Mouse (Mus musculus) kidney, embryonic 15.5 days (tissue): ENCODE data around the gene Scyl2. TPM values are rescaled to one million over a fixed set of nuclear protein-coding genes. Genes with fewer than 3 reads are reported as not detected.

Experiments
- ATAC-seq: fragments of 200-750 bp; cut with Nextera tagmentation; replicated peaks from 2 replicates; pipeline ENCODE4 v1.8.0; 2017; ENCODE audit warnings: moderate TSS enrichment; ENCODE audit not compliant: low FRiP score
- H3K27ac ChIP-seq: fragments of 300-500 bp; sonication (generic); 2 replicates; pipeline ENCODE4 v1.5.1; 2015; ENCODE audit warnings: mild to moderate bottlenecking, inconsistent platforms
- H3K27me3 ChIP-seq: fragments of 300-500 bp; sonication (generic); 2 replicates; pipeline ENCODE4 v1.6.1; 2015; ENCODE audit warnings: inconsistent platforms
- H3K36me3 ChIP-seq: fragments of 300-500 bp; sonication (generic); 2 replicates; pipeline ENCODE4 v1.6.1; 2015; ENCODE audit warnings: inconsistent platforms
- H3K4me1 ChIP-seq: fragments of 300-500 bp; sonication (generic); 2 replicates; pipeline ENCODE4 v1.6.1; 2015; ENCODE audit warnings: inconsistent platforms
- H3K4me2 ChIP-seq: fragments of 300-500 bp; sonication (generic); 2 replicates; pipeline ENCODE4 v1.6.1; 2015; ENCODE audit warnings: moderate library complexity, mild to moderate bottlenecking, inconsistent platforms
- H3K4me3 ChIP-seq: fragments of 300-500 bp; sonication (generic); replicated peaks from 2 replicates; pipeline ENCODE4 v1.5.1; 2015; ENCODE audit warnings: mild to moderate bottlenecking, inconsistent platforms
- H3K9ac ChIP-seq: fragments of 300-500 bp; sonication (generic); 2 replicates; pipeline ENCODE4 v1.6.1; 2015; ENCODE audit warnings: mild to moderate bottlenecking, inconsistent platforms
- H3K9me3 ChIP-seq: fragments of 300-500 bp; sonication (generic); replicated peaks from 2 replicates; pipeline ENCODE4 v1.6.1; 2016; ENCODE audit warnings: inconsistent platforms
- WGBS: fragments of 180-500 bp; shearing (Covaris S2); methylation state at CpG from one replicate; pipeline ENCODE4 v1.1.7; 2015; ENCODE audit warnings: mixed read lengths; 5-methylcytosine and 5-hydroxymethylcytosine counted together
- polyA plus RNA-seq: library from polyadenylated mRNA; unstranded; fragments of >200 nt; fragmentation: Nextera tagmentation; extraction: Ambion mirVana; gene quantifications from 2 replicates; pipeline ENCODE4 v1.2.1, GENCODE M21; 2015

The Scyl2 gene
- 7.9 and 8.1 TPM in 2 replicates for polyA plus RNA-seq

GRCm38 (mm10) chr10:89686139-89686808 lies at the start of gene Scyl2:
Gene Scyl2, minus strand, starts transcription at chr10:89686285.
- 4% methylated on average over 31 of the region's 31 CpGs for WGBS
- Histone ChIP-seq H3K9me3 (no peaks in the 10 kb centered on the region), H3K4me3 (peak within 1 kb of the TSS; percentile 98), H3K4me1 (peaks cover 14% of the 10 kb centered on the region), H3K4me2 (peak within 1 kb of the TSS; percentile 80), H3K9ac (peak within 1 kb of the TSS; percentile 92), H3K36me3 (no peaks in the 10 kb centered on the region), H3K27ac (peak within 1 kb of the TSS; percentile 87), H3K27me3 (no peaks in the 10 kb centered on the region)
- peak; percentile 99 for ATAC-seq

- H3K9ac ChIP-seq, result peak within 1 kb of the TSS; percentile 65
- WGBS, result 1% methylated on average over 49 of the region's 49 CpGs
- no peaks in the 10 kb centered on the region for H3K27me3 ChIP-seq
- H3K4me3 ChIP-seq, result peak within 1 kb of the TSS; percentile 79
- H3K27ac ChIP-seq, result 0 out of 2 replicates have a peak within 1 kb of the TSS, but pooled peaks have one; percentile 29
- H3K9me3 ChIP-seq, result no peaks in the 10 kb centered on the region
- peak; percentile 99 for ATAC-seq
- H3K4me2 ChIP-seq, result peak within 1 kb of the TSS; percentile 70
- peaks cover 18% of the 10 kb centered on the region for H3K4me1 ChIP-seq
- peaks cover 6% of the 10 kb centered on the region for H3K36me3 ChIP-seq
Measured at GRCm38 (mm10) chr10:89732001-89732794, 46.1 kb upstream of the Scyl2 start, which contains the start of gene Actr6. Gene Actr6, minus strand, starts transcription at chr10:89732295.

GRCm38 (mm10) chr10:89731341-89731740 lies 45.3 kb upstream of the Scyl2 start:
- Histone ChIP-seq H3K4me3 (peak overlapping the region; percentile 79), H3K9ac (peak overlapping the region; percentile 65), H3K4me1 (peaks cover 18% of the 10 kb centered on the region), H3K36me3 (peaks cover 12% of the 10 kb centered on the region), H3K9me3 (no peaks in the 10 kb centered on the region), H3K27ac (no peak overlapping the region), H3K4me2 (peak overlapping the region; percentile 70), H3K27me3 (no peaks in the 10 kb centered on the region)
- 13% methylated on average over 5 of the region's 5 CpGs for WGBS
- ATAC-seq, result no peak

- no peaks in the 10 kb centered on the region for H3K27me3 ChIP-seq
- ATAC-seq, result no peak
- peaks cover 22% of the 10 kb centered on the region for H3K36me3 ChIP-seq
- H3K4me1 ChIP-seq, result peaks cover 18% of the 10 kb centered on the region
- no peaks in the 10 kb centered on the region for H3K9me3 ChIP-seq
- H3K27ac ChIP-seq, result no peak overlapping the region
- no peak overlapping the region for H3K4me3 ChIP-seq
- 82% methylated on average over 6 of the region's 6 CpGs for WGBS
- no peak overlapping the region for H3K9ac ChIP-seq
- H3K4me2 ChIP-seq, result no peak overlapping the region
Measured at GRCm38 (mm10) chr10:89730386-89730785, 44.3 kb upstream of the Scyl2 start.

GRCm38 (mm10) chr10:89722247-89723195 lies 36.4 kb upstream of the Scyl2 start:
- H3K27ac ChIP-seq, result no peak overlapping the region
- H3K4me1 ChIP-seq, result no peaks in the 10 kb centered on the region
- no peak overlapping the region for H3K4me2 ChIP-seq
- H3K36me3 ChIP-seq, result peaks cover 51% of the 10 kb centered on the region
- ATAC-seq, result 0 out of 2 replicates have a peak, but pooled peaks have one; percentile 18
- 78% methylated on average over 14 of the region's 14 CpGs for WGBS
- H3K9me3 ChIP-seq, result no peaks in the 10 kb centered on the region
- H3K27me3 ChIP-seq, result no peaks in the 10 kb centered on the region
- no peak overlapping the region for H3K4me3 ChIP-seq
- no peak overlapping the region for H3K9ac ChIP-seq

GRCm38 (mm10) chr10:89720796-89721195 lies 34.7 kb upstream of the Scyl2 start:
- WGBS, result 66% methylated on average over 3 of the region's 3 CpGs
- no peak for ATAC-seq

GRCm38 (mm10) chr10:89720252-89720651 lies 34.2 kb upstream of the Scyl2 start:
- Histone ChIP-seq H3K4me1 (no peaks in the 10 kb centered on the region), H3K36me3 (peaks cover 45% of the 10 kb centered on the region), H3K27ac (no peak overlapping the region), H3K9me3 (no peaks in the 10 kb centered on the region), H3K27me3 (no peaks in the 10 kb centered on the region), H3K4me3 (no peak overlapping the region), H3K9ac (no peak overlapping the region), H3K4me2 (no peak overlapping the region)
- ATAC-seq, result no peak

More at GRCm38 (mm10) chr10:89720796-89721195, 34.7 kb upstream of the Scyl2 start:
- Histone ChIP-seq H3K9ac (no peak overlapping the region), H3K27me3 (no peaks in the 10 kb centered on the region), H3K27ac (no peak overlapping the region), H3K9me3 (no peaks in the 10 kb centered on the region), H3K4me1 (no peaks in the 10 kb centered on the region), H3K4me3 (no peak overlapping the region), H3K4me2 (no peak overlapping the region), H3K36me3 (peaks cover 45% of the 10 kb centered on the region)

GRCm38 (mm10) chr10:89714910-89715309 lies 28.8 kb upstream of the Scyl2 start:
- no peaks in the 10 kb centered on the region for H3K27me3 ChIP-seq
- H3K4me1 ChIP-seq, result no peaks in the 10 kb centered on the region
- no peak for ATAC-seq
- H3K9ac ChIP-seq, result no peak overlapping the region
- H3K27ac ChIP-seq, result no peak overlapping the region
- no peak overlapping the region for H3K4me3 ChIP-seq
- WGBS, result 87% methylated on average over 10 of the region's 10 CpGs
- H3K36me3 ChIP-seq, result peaks cover 55% of the 10 kb centered on the region
- H3K9me3 ChIP-seq, result no peaks in the 10 kb centered on the region
- H3K4me2 ChIP-seq, result no peak overlapping the region

- peak; percentile 79 for ATAC-seq
- peaks cover 26% of the 10 kb centered on the region for H3K36me3 ChIP-seq
- no peaks in the 10 kb centered on the region; the same call in 1 of the 2 replicates for H3K4me1 ChIP-seq
- no peak overlapping the region for H3K27ac ChIP-seq
- no peaks in the 10 kb centered on the region for H3K9me3 ChIP-seq
- no peak overlapping the region for H3K9ac ChIP-seq
- no peak overlapping the region; the same call in 1 of the 2 replicates for H3K4me3 ChIP-seq
- H3K27me3 ChIP-seq, result no peaks in the 10 kb centered on the region
- peak overlapping the region; percentile 28 for H3K4me2 ChIP-seq
- 35% methylated on average over 10 of the region's 10 CpGs for WGBS
Measured at GRCm38 (mm10) chr10:89708720-89709119, 22.6 kb upstream of the Scyl2 start.

GRCm38 (mm10) chr10:89707397-89707796 lies 21.3 kb upstream of the Scyl2 start:
- WGBS, result 77% methylated on average over 3 of the region's 3 CpGs
- no peak for ATAC-seq
- Histone ChIP-seq H3K27ac (no peak overlapping the region), H3K4me3 (no peak overlapping the region), H3K4me2 (no peak overlapping the region), H3K9me3 (no peaks in the 10 kb centered on the region), H3K27me3 (no peaks in the 10 kb centered on the region), H3K9ac (no peak overlapping the region), H3K36me3 (peaks cover 13% of the 10 kb centered on the region), H3K4me1 (no peaks in the 10 kb centered on the region; the same call in 1 of the 2 replicates)

- no peaks in the 10 kb centered on the region for H3K4me1 ChIP-seq
- no peaks in the 10 kb centered on the region for H3K36me3 ChIP-seq
- no peak overlapping the region for H3K9ac ChIP-seq
- ATAC-seq, result no peak
- WGBS, result 53% methylated on average over 5 of the region's 5 CpGs
- H3K27ac ChIP-seq, result no peak overlapping the region
- H3K4me2 ChIP-seq, result no peak overlapping the region
- H3K4me3 ChIP-seq, result no peak overlapping the region
- H3K9me3 ChIP-seq, result no peaks in the 10 kb centered on the region
- no peaks in the 10 kb centered on the region for H3K27me3 ChIP-seq
Measured at GRCm38 (mm10) chr10:89703042-89703441, 17.0 kb upstream of the Scyl2 start.
